Mouse (Mus musculus) frontal cortex, adult 2 months (tissue): Measurements from ENCODE around the gene Tmem245. TPM values are rescaled to one million over a fixed set of nuclear protein-coding genes. Genes with fewer than 3 reads are reported as not detected.

Source experiments
- DNase-seq, 2 experiments: peaks; one replicate each; pipeline ENCODE4 v3.0.0; 2022; ENCODE audit warnings: low spot score in 1 of 2; ENCODE audit errors: extremely low spot score in 1 of 2
- polyA plus RNA-seq: library from polyadenylated mRNA; depleted of rRNA; stranded (reverse); fragments of >200 nt; gene quantifications from 2 replicates; pipeline ENCODE4 v1.2.3, GENCODE M21; 2012; rRNA removed

Tmem245 gene
- polyA plus RNA-seq, 1 experiment: 14.1 TPM

DNA sequence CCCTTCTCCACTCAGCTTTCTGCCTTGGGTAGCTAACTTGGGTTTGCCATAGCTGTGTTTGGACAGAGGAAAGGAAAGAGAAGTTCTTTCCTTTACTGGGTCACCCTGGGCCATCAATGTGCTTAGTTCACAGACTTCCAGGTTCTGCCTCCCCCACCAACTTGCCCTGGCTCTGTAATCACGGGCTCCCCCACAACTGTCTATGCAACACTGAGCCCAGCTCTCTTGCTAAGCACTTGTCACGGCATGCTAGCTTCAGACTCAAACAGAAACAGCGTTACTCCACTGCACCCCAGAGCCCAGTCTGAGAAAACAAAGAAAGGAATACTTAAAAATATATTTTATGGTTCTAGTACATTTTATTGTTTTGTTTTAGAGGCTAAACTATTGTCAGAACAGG is 118.3 kb downstream of the Tmem245 start:
- DNase-seq: no peak

DNA sequence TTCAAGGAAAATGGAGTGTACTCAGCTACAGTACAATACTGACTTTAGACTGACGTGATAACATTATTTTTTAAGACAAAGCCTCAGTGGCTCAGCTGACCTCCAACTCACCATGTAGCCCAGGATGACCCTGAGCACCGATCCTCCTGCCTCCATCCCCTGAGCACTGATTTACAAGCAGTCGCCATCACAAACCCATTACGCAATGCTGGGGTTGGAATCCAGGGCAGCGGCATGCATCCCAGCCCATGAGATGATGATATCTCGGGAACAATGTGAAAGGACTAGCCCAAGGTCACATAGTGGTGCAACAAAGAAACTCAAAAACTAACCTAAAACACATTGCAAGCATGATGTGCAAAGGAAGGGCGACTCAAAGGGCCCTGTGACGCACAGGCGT is 123.0 kb downstream of the Tmem245 start:
- no peak for DNase-seq

DNA sequence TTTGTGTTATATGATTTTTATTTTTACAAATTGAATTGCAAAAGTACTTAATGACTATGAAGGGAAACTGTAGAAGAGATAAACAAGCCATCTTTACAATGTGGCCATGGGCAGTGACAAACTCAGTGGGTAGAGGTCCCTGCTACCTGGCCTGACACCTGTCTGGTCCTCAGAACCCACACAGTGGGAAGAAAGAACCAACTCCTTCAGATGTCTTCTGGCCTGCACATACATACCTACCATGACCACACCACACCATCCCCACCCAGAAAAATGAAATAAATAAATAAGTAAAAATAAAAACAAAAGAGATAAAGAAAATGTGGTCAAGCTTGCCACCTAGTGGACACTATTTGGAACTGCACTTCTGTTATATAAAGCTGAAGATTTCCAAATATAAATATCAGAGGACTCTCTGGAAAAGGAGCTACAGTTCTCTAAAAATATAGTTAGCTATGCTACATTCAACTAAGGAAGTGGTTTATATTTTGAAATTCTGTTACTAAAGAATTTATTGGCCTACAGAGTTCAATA is 127.2 kb downstream of the Tmem245 start:
- DNase-seq: peak in 1 of 2 experiments; percentile 63

Other genes with a start within 250 kb of the Tmem245 start
- gene Gm26657, start 207.4 kb downstream of the Tmem245 start, polyA plus RNA-seq: not detected in 2 replicates
- gene Actl7b, start 206.0 kb downstream of the Tmem245 start, polyA plus RNA-seq: 0.06 and 0.11 TPM in 2 replicates
- not detected in 2 replicates for gene Actl7a, start 204.0 kb downstream of the Tmem245 start, polyA plus RNA-seq
- gene Elp1, start 145.1 kb downstream of the Tmem245 start, polyA plus RNA-seq: 65.2 and 67.4 TPM in 2 replicates
- 12.3 and 12.5 TPM in 2 replicates for gene Fam206a, start 145.1 kb downstream of the Tmem245 start, polyA plus RNA-seq
- gene Ctnnal1, start 82.2 kb downstream of the Tmem245 start, polyA plus RNA-seq: 21.6 and 23.9 TPM in 2 replicates
- 78.7 and 79.7 TPM in 2 replicates for gene Frrs1l, start 43.0 kb upstream of the Tmem245 start, polyA plus RNA-seq
- 15.5 and 17.4 TPM in 2 replicates for gene Epb41l4b, start 196.0 kb upstream of the Tmem245 start, polyA plus RNA-seq